Mouse (Mus musculus) heart, postnatal 0 days (tissue): Measurements from ENCODE around the gene Gm20521. TPM values are rescaled to one million over a fixed set of nuclear protein-coding genes. Genes with fewer than 3 reads are reported as not detected.

Source experiments
- ATAC-seq: fragments of 200-750 bp; cut with Nextera tagmentation; 2 replicates; pipeline ENCODE4 v1.8.0; 2017; ENCODE audit warnings: low read depth, moderate number of reproducible peaks, moderate library complexity; ENCODE audit not compliant: insufficient read depth
- DNase-seq: peaks from one replicate; pipeline ENCODE4 v3.0.0-alpha.2; 2016; ENCODE audit warnings: low spot score
- H3K27ac ChIP-seq: fragments of 300-500 bp; sonication (generic); 2 replicates; pipeline ENCODE4 v1.5.1; 2014; ENCODE audit warnings: low read depth, mild to moderate bottlenecking
- H3K27me3 ChIP-seq: fragments of 300-500 bp; sonication (generic); 2 replicates; pipeline ENCODE4 v1.6.1; 2014; ENCODE audit warnings: low read length, mixed read lengths; ENCODE audit not compliant: control insufficient read depth, insufficient read depth
- H3K36me3 ChIP-seq: fragments of 300-500 bp; sonication (generic); replicated peaks from 2 replicates; pipeline ENCODE4 v1.6.1; 2014; ENCODE audit warnings: low read length, mixed read lengths; ENCODE audit not compliant: control insufficient read depth, insufficient read depth
- H3K4me1 ChIP-seq: fragments of 300-500 bp; sonication (generic); 2 replicates; pipeline ENCODE4 v1.6.1; 2014; ENCODE audit warnings: antibody characterized with exemption; ENCODE audit not compliant: control insufficient read depth, insufficient read depth
- H3K4me2 ChIP-seq: fragments of 300-500 bp; sonication (generic); 2 replicates; pipeline ENCODE4 v1.6.1; 2014; ENCODE audit warnings: low read depth, mild to moderate bottlenecking, low read length, moderate library complexity
- H3K4me3 ChIP-seq: fragments of 300-500 bp; sonication (generic); 2 replicates; pipeline ENCODE4 v1.5.1; 2014; ENCODE audit warnings: low read depth, low read length
- H3K9ac ChIP-seq: fragments of 300-500 bp; sonication (generic); replicated peaks from 2 replicates; pipeline ENCODE4 v1.6.1; 2014; ENCODE audit warnings: low read depth, low read length, mixed read lengths
- H3K9me3 ChIP-seq: fragments of 300-500 bp; sonication (generic); replicated peaks from 2 replicates; pipeline ENCODE4 v1.6.1; 2016; ENCODE audit warnings: low read length; ENCODE audit not compliant: control insufficient read depth
- CTCF ChIP-seq: IDR thresholded peaks from 2 replicates; pipeline ENCODE4 v1.5.1; 2016; ENCODE audit warnings: antibody characterized with exemption, control low read depth, low read depth
- EP300 ChIP-seq: IDR thresholded peaks from 2 replicates; pipeline ENCODE4 v1.6.1; 2016; ENCODE audit warnings: antibody characterized with exemption, low read depth
- WGBS: fragments of 180-500 bp; shearing (Covaris S2); extraction: QIAGEN DNeasy Blood & Tissue Kit; methylation state at CpG from one replicate; pipeline ENCODE4 v1.1.7; 2014; 5-methylcytosine and 5-hydroxymethylcytosine counted together
- polyA plus RNA-seq: library from polyadenylated mRNA; unstranded; fragments of >200 nt; fragmentation: Nextera tagmentation; extraction: Ambion mirVana; gene quantifications from 2 replicates; pipeline ENCODE4 v1.2.1, GENCODE M21; 2015
- total RNA-seq: library from RNA; depleted of rRNA; stranded (reverse); fragments of >200 nt; gene quantifications from 2 replicates; pipeline ENCODE4 v1.2.3, GENCODE M21; 2014; ENCODE audit warnings: low replicate concordance

Gene Gm20521
- total and polyA plus RNA-seq, 2 experiments from 2014 or later: 0.18 TPM; not detected in 1

DNA sequence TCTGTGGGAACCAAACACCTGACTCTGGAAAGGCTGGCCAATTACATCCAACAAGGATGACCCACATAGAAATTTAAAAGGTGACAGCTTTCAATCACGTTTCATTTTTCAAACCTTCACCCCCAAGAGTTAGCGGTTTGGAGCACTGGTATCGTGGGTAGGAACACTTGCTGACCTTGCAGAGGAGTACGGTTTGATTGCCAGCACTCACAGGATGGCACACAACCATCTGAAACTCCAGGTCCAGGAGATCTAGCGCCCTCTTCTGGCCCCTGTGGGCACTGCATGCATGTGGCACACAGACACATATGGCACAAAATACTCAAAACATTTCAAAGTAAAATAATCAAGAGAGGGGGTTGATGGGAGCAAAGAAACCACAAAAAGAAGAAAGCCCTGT, 16.3 kb upstream of the Gm20521 start:
- no peak overlapping the region for H3K27ac ChIP-seq
- 57% methylated on average over 5 of the region's 5 CpGs for WGBS
- H3K9ac ChIP-seq: no peak overlapping the region
- no peak overlapping the region for H3K4me2 ChIP-seq
- no peak overlapping the region for H3K4me3 ChIP-seq
- ATAC-seq: no peak
- H3K4me1 ChIP-seq: no peaks in the 10 kb centered on the region; the same call in 1 of the 2 replicates
- no peaks in the 10 kb centered on the region for H3K36me3 ChIP-seq
- TF ChIP-seq CTCF (peak; percentile 10; the same call in 1 of the 2 replicates), EP300 (no peak)
- no peaks in the 10 kb centered on the region for H3K9me3 ChIP-seq
- DNase-seq: no peak
- no peaks in the 10 kb centered on the region for H3K27me3 ChIP-seq

- TF ChIP-seq CTCF (no peak), EP300 (no peak)
- no peak overlapping the region for H3K4me2 ChIP-seq
- no peaks in the 10 kb centered on the region for H3K36me3 ChIP-seq
- no peak overlapping the region for H3K9ac ChIP-seq
- no peaks in the 10 kb centered on the region; the same call in 1 of the 2 replicates for H3K4me1 ChIP-seq
- DNase-seq: no peak
- no peak overlapping the region for H3K4me3 ChIP-seq
- no peak overlapping the region for H3K27ac ChIP-seq
- H3K27me3 ChIP-seq: no peaks in the 10 kb centered on the region
- 82% methylated on average over 4 of the region's 4 CpGs for WGBS
- no peaks in the 10 kb centered on the region for H3K9me3 ChIP-seq
- ATAC-seq: no peak
Measured at GRCm38 (mm10) chr14:54868026-54868425, 15.2 kb upstream of the Gm20521 start.

DNA sequence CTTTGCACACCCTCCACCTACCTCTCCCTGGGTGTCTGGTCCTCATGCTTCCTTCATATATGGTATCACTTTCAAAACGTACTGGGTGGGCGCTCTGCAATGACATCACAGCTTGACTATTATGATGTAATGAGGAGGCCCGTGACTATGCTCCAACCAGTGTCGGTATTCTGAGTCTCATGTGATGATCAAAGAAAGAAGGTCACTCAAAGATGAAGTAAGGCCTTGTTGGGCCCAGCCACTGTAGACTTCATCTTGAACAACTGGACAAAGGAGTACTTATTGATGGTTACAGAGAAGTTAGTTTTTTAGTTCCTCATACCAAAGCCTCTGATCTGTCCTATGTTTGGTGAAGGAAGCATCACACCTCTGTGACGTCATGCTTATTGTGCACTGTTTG, 12.4 kb upstream of the Gm20521 start, which contains the start of gene Homez:
Gene Homez, minus strand, starts transcription at position 101 of the 400 bp plus-strand sequence.
- TF ChIP-seq EP300 (no peak), CTCF (no peak)
- Histone ChIP-seq H3K36me3 (no peaks in the 10 kb centered on the region), H3K4me1 (peaks cover 5% of the 10 kb centered on the region; the same call in 1 of the 2 replicates), H3K27ac (no peak within 1 kb of the TSS), H3K27me3 (no peaks in the 10 kb centered on the region), H3K9ac (no peak within 1 kb of the TSS), H3K4me3 (no peak within 1 kb of the TSS), H3K9me3 (no peaks in the 10 kb centered on the region), H3K4me2 (no peak within 1 kb of the TSS)
- DNase-seq: no peak
- 86% methylated on average over 5 of the region's 5 CpGs for WGBS
- ATAC-seq: no peak

GRCm38 (mm10) chr14:54874165-54874564, 9.1 kb upstream of the Gm20521 start:
- no peaks in the 10 kb centered on the region for H3K36me3 ChIP-seq
- no peak for DNase-seq

GRCm38 (mm10) chr14:54875844-54876538, 7.2 kb upstream of the Gm20521 start:
- no peaks in the 10 kb centered on the region for H3K27me3 ChIP-seq
- H3K36me3 ChIP-seq: no peaks in the 10 kb centered on the region
- TF ChIP-seq CTCF (no peak), EP300 (no peak)
- DNase-seq (peak; percentile 24), ATAC-seq (peak; percentile 37)
- no peaks in the 10 kb centered on the region for H3K9me3 ChIP-seq
- H3K27ac ChIP-seq: peak overlapping the region; percentile 79
- H3K4me2 ChIP-seq: peak overlapping the region; percentile 98
- peak overlapping the region; percentile 85 for H3K4me3 ChIP-seq
- 3% methylated on average over 36 of the region's 36 CpGs for WGBS
- H3K9ac ChIP-seq: peak overlapping the region; percentile 69
- H3K4me1 ChIP-seq: peaks cover 11% of the 10 kb centered on the region; the same call in 1 of the 2 replicates

More at GRCm38 (mm10) chr14:54874165-54874564, 9.1 kb upstream of the Gm20521 start:
- Histone ChIP-seq H3K4me2 (no peak overlapping the region), H3K4me3 (no peak overlapping the region), H3K27me3 (no peaks in the 10 kb centered on the region), H3K27ac (no peak overlapping the region), H3K9me3 (no peaks in the 10 kb centered on the region), H3K4me1 (peaks cover 11% of the 10 kb centered on the region; the same call in 1 of the 2 replicates), H3K9ac (no peak overlapping the region)
- no peak for TF ChIP-seq CTCF
- no peak for TF ChIP-seq EP300
- no peak for ATAC-seq
- 91% methylated on average over 3 of the region's 3 CpGs for WGBS
